Mouse (Mus musculus) MEL (cell line): ENCODE data around the gene Myt1l.

Source experiments
- CTCF ChIP-seq, 3 experiments: IDR thresholded peaks in 2 of 3; conservative IDR thresholded peaks in 1 of 3; 2 replicates each; pipeline ENCODE4 v1.5.1; 2011 to 2012; ENCODE audit warnings: low read length in 3 of 3, low read depth in 2 of 3, mild to moderate bottlenecking in 2 of 3, improper control_type of control experiment in 1 of 3, inconsistent platforms in 1 of 3, mixed read lengths in 1 of 3, moderate library complexity in 1 of 3; ENCODE audit not compliant: control insufficient read depth in 1 of 3, insufficient read depth in 1 of 3, poor library complexity in 1 of 3, severe bottlenecking in 1 of 3
- JUND ChIP-seq: IDR thresholded peaks from 2 replicates; pipeline ENCODE4 v1.6.1; 2011; ENCODE audit warnings: low read depth, mild to moderate bottlenecking, improper control_type of control experiment, low read length
- TCF12 ChIP-seq: IDR thresholded peaks from 2 replicates; pipeline ENCODE4 v1.6.1; 2014; ENCODE audit warnings: low read depth, mild to moderate bottlenecking, inconsistent platforms, low read length, improper control_type of control experiment, moderate library complexity
- ZKSCAN1 ChIP-seq: IDR thresholded peaks from 2 replicates; pipeline ENCODE4 v1.6.1; 2012; ENCODE audit warnings: low read depth, mild to moderate bottlenecking, inconsistent platforms, low read length, improper control_type of control experiment, moderate library complexity

DNA sequence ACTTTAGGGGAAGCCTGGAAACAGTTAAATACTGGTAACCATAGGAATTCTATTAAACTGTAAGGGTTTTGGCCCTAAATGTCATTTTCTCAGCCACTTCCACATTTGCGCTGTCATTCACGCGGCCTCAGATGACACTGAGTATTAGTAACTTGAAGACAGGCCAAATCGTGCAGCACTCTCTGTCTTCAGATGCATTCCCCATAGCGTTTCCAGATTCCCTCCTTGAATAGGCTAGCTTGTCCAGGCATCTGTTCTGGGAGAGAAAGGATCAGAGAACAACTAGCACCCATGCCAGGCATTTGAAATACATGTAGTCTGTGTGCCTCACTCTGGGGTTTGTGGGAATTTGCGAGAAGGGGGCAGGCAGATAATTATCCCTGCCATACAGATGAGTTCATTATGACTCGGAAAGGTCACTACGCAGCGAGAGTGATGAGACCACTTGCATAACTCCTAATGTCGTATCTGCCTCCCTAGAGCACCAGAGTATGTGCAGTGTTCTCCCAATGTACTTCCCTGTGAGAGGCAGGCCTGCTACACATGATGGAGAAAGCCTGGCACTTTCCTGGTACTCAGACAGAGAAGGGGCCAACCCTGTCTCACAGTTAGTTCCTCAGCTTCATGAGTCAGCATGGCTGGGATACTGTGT, 295.7 kb downstream of the Myt1l start:
- TF ChIP-seq JUND: no peak
- no peak for TF ChIP-seq CTCF (IDR thresholded peaks at IDR 0.05 in 2 of 3, conservative IDR thresholded peaks at IDR 0.05 in 1 of 3; ENCODE audit: control insufficient read depth in 1 of 3, insufficient read depth in 1 of 3, low read depth in 2 of 3, low read length in 3 of 3, poor library complexity in 1 of 3, severe bottlenecking in 1 of 3)
- no peak for TF ChIP-seq TCF12
- TF ChIP-seq ZKSCAN1: no peak
